Mouse (Mus musculus) A20 (cell line): ENCODE results near the gene Got1.

Source experiments
- DNase-seq: peaks from one replicate; pipeline ENCODE4 v3.0.0-alpha.2; 2011; ENCODE audit warnings: low read depth, low spot score

The Got1 gene

DNA sequence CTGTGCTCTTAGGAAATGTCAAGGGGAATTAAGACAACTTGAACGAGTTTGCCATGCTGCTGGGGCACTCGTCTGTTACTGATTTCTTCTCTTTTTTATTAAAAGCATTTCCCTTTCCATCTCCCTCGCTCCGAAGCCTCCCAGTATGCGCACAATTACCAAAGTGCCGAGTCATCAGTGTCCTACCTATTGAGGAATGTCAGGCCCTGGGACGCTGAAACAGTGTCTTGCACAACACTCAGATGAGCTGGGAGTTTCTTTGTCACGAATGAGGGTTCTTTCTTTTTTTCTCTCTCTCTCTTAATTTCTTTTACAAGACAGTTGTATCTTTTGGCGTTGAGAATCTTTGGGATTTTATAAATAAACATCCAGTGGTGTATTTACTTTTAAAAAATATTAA lies 43.9 kb downstream of the Got1 start:
- DNase-seq, result no peak

DNA sequence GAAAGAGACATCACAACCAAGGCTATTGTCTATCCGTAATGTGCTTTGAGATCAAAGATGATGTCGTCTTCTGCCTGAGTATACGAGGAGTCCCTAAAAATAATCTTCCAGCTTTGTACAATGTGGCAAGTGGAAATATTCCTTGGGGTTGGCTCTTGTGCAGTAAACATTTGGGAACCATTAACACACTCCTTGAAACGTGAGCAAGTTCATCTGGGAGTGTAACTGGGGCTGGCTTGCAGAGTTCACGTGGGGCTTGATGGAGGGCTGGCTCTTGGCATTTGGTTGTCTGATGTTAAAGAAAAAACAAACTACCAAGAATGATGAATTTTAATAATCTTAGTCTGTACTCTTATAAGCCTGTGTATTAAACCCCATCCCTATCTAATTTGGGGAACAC lies 45.0 kb downstream of the Got1 start:
- DNase-seq, result no peak

GRCm38 (mm10) chr19:43478891-43479290 lies 45.5 kb downstream of the Got1 start:
- peak; percentile 61 for DNase-seq

GRCm38 (mm10) chr19:43477436-43477835 lies 47.0 kb downstream of the Got1 start:
- no peak for DNase-seq

DNA sequence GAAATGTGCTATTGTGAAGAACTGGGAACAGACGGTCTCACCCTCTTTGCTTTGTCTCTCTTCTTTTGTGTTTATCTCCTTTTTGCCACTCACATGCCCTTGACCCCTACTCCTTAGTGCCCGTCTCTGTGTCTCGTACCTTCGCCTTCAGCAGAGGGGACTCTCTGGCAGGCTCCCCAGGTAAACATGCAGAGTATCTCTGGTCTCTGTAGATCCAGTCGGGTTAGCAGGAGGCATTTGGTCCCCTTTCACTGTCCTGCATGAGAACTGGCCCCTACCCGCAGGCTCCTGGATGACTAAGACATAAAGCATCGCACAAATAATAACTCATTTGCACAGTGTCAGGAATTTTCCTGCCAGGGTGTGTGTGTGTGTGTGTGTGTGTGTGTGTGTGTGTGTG lies 48.3 kb downstream of the Got1 start:
- DNase-seq, result no peak

DNA sequence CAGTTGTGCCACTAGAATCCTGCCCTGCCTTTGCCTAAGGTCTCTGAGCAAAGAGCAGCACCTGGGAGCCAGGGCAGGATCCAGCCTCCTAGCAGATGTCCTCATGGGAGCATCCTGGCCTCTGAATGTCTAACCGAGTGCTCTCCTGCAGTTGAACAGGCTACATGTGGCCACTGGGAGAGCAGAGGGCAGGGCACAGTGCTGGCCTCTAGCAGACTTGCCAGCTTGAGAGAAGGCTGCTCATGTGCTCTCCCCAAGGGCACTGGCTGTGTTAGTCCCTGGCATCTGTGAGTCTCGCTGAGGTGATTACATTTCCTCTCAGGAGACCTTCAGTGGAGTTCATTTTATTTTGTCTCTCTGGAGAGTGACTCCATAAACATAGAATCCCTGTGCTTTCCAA lies 48.8 kb downstream of the Got1 start:
- DNase-seq, result no peak

DNA sequence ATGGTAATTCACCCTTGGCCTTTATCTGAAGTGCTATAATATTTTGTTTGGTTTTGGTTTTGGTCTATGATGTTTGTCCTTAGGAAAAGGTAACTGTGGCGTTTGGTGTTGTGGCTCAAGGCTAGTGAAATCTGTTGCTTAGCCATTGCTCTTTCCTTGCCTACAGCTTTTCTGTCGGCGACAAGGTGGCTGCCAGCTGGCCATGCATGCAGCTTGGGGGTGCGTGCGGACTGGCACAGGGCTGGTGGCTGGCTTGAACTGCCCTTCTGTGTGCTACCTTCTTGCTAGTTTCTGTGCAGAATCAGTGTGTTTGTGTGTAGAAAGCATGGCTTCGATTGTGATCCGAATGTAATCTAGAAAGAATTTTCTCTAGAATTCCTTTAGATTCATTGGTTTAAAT lies 51.6 kb downstream of the Got1 start:
- DNase-seq, result no peak

GRCm38 (mm10) chr19:43472331-43472730 lies 52.1 kb downstream of the Got1 start:
- DNase-seq, result no peak

GRCm38 (mm10) chr19:43469333-43469732 lies 55.1 kb downstream of the Got1 start:
- DNase-seq, result no peak

DNA sequence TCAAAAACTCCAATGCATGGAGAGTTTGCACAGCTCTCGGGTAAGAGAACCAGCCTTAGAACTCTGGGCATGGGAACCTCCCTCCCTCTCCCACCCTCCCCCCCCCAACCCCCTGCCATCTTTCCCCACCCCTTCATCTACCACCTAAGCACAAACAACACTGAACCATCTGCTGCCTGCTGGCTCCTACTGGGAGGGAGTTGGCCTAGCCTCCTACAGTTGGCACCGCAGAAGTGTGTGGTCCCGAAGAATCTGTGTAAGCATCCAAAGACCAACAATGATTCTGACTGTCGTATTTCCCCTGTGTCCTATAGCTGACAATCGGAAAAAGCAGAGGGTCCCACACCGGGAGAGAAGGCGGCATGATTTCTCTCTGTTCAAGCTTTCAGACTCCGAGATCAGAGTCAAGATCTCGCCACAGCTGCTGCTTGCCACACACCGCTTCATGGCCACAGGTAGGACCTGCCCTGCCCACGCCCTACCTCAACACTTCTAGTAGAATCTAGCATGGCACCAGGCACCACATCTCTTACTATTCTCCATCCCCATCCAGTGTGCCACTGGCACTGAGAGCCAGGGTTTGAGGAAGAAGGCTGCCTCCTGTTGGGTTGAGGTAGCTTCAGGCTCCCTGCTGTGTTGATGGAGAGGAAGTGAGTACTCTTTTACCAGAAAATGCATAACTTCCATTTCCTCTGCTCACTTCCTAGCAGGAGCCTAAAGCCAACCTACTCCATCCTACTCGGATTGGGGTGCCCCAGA lies 56.3 kb downstream of the Got1 start:
- peak; percentile 9 for DNase-seq

- DNase-seq, result no peak
Measured at GRCm38 (mm10) chr19:43465601-43466255, 58.7 kb downstream of the Got1 start.

- no peak for DNase-seq
Measured at GRCm38 (mm10) chr19:43465076-43465475, 59.3 kb downstream of the Got1 start.

DNA sequence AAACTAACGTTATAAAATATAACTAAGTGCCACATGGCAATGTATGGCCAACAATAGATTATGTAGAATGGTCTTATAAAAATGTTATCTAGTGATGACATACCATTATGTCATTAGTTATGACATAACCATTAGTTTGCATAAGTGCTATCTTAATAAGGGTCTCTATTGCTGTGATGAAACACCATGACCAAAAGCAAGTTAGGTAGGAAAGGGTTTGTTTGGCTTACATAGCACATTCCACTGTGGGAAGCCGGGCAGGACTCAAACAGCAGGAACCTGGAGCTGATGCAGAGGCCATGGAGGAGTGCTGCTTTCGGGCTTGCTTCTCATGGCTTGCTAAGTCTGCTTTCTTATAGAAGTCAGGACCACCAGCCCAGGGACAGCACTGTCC lies 60.1 kb downstream of the Got1 start:
- no peak for DNase-seq

GRCm38 (mm10) chr19:43463546-43464293 lies 60.7 kb downstream of the Got1 start:
- DNase-seq, result no peak

- DNase-seq, result no peak
Measured at GRCm38 (mm10) chr19:43462141-43462540, 62.3 kb downstream of the Got1 start.

- no peak for DNase-seq
Measured at GRCm38 (mm10) chr19:43460481-43460880, 63.9 kb downstream of the Got1 start.

DNA sequence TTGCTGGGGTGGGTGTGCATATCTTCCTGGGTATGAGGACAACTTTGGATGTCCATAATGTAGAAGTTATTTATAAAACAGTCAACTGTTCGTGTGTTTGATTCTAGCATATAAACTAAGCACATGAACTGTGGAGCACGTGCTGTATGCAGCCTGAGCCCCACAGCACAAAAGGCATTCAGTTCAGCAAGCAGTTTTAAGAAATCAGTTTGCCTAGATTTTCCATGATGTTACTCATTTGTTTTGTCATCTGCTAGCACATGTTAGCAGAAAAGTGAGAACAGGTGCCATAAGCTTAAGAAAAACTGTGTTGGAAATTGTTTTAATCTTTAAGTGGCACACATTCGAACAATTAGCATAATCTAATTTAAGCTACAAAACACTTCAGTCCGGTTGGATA lies 64.5 kb downstream of the Got1 start:
- DNase-seq, result no peak

DNA sequence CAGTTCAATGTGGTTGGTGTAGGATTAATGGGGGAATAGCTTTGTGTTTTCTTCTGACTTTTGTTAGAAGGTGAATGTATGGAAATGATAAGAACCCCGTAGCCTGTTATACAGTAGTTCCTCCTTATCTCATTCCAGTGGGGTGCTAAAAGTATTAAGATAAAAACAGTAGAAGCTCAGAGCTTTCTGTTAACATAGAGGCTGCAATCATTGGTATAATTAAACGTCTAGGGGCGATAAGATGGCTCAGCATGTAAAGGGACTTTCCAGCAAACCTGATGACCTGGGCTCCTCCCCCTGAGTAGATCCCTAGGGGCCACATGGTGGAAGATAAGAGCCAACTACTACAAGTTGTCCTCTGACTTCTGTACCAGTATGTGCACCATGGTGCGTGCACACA lies 71.4 kb downstream of the Got1 start:
- no peak for DNase-seq

- DNase-seq, result no peak
Measured at GRCm38 (mm10) chr19:43452176-43452575, 72.2 kb downstream of the Got1 start.

- no peak for DNase-seq
Measured at GRCm38 (mm10) chr19:43451563-43451962, 72.8 kb downstream of the Got1 start.
